Mouse (Mus musculus) liver, embryonic 13.5 days (tissue): ENCODE results near the gene Nsun2. TPM values are rescaled to one million over a fixed set of nuclear protein-coding genes. Genes with fewer than 3 reads are reported as not detected.

Experiments
- ATAC-seq: fragments of 200-750 bp; cut with Nextera tagmentation; 2 replicates; pipeline ENCODE4 v1.8.0; 2017; ENCODE audit warnings: low read depth, mild to moderate bottlenecking, moderate number of reproducible peaks, moderate library complexity
- DNase-seq: peaks from one replicate; pipeline ENCODE4 v3.0.0; 2022
- H3K27ac ChIP-seq: fragments of 300-500 bp; sonication (generic); 2 replicates; pipeline ENCODE4 v1.5.1; 2015; ENCODE audit warnings: moderate library complexity, mild to moderate bottlenecking, inconsistent platforms
- H3K27me3 ChIP-seq: fragments of 300-500 bp; sonication (generic); 2 replicates; pipeline ENCODE4 v1.6.1; 2015; ENCODE audit warnings: mild to moderate bottlenecking, inconsistent platforms
- H3K36me3 ChIP-seq: fragments of 300-500 bp; sonication (generic); 2 replicates; pipeline ENCODE4 v1.6.1; 2015; ENCODE audit warnings: mild to moderate bottlenecking, inconsistent platforms
- H3K4me1 ChIP-seq: fragments of 300-500 bp; sonication (generic); replicated peaks from 2 replicates; pipeline ENCODE4 v1.6.1; 2015; ENCODE audit warnings: inconsistent platforms
- H3K4me2 ChIP-seq: fragments of 300-500 bp; sonication (generic); 2 replicates; pipeline ENCODE4 v1.6.1; 2015; ENCODE audit warnings: inconsistent platforms, mild to moderate bottlenecking, moderate library complexity
- H3K4me3 ChIP-seq: fragments of 300-500 bp; sonication (generic); replicated peaks from 2 replicates; pipeline ENCODE4 v1.5.1; 2015; ENCODE audit warnings: mild to moderate bottlenecking, inconsistent platforms
- H3K9ac ChIP-seq: fragments of 300-500 bp; sonication (generic); 2 replicates; pipeline ENCODE4 v1.6.1; 2015; ENCODE audit warnings: mild to moderate bottlenecking, inconsistent platforms
- H3K9me3 ChIP-seq: fragments of 300-500 bp; sonication (generic); replicated peaks from 2 replicates; pipeline ENCODE4 v1.6.1; 2016; ENCODE audit warnings: inconsistent platforms
- WGBS: fragments of 180-500 bp; shearing (Covaris S2); methylation state at CpG from one replicate; pipeline ENCODE4 v1.1.7; 2015; ENCODE audit not compliant: insufficient replicate concordance; 5-methylcytosine and 5-hydroxymethylcytosine counted together
- polyA plus RNA-seq: library from polyadenylated mRNA; unstranded; fragments of >200 nt; fragmentation: Nextera tagmentation; extraction: Ambion mirVana; gene quantifications from 2 replicates; pipeline ENCODE4 v1.2.1, GENCODE M21; 2015

The Nsun2 gene
- polyA plus RNA-seq, 1 experiment from 2014 or later, result 136 TPM

DNA sequence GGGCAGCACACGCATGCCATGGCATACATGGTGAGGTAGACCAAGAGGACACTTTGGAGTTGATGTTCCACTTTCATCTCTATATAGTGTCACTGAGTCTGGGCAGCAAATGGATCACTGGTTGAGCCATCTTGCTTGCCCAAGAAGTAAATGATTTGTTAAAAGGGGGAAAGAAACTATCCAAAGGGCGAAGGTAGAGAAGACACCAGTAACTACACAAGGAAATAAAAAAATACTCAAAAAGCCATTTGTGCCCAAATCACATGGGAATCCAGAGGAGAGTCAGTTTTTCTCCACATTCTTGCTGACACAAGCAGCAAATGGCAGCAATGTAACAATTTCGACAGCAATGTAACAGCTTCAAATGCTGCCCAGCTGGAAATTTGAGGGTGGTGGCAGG lies 39.0 kb downstream of the Nsun2 start:
- H3K4me3 ChIP-seq, result no peak overlapping the region
- 62% methylated on average over 3 of the region's 3 CpGs for WGBS

DNA sequence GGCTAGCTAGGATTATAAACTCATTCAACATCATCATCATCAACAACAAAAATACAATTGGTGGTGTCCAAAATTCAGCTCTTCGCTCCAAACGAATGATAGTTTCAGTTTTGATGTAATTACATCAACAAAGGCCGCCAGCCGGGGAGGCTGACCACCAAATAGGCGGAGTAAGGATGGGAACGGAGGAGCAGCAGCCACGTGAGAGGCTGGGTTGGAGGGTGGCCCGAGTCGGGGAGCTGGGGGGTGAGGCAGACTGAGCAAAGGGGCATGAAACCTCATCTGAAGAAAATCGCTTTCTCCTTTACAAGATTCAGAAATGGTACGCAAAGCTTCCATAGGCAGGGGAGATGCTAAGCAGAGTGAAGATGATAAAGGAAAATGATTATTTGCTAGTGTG lies 43.1 kb downstream of the Nsun2 start:
- DNase-seq (no peak), ATAC-seq (no peak)
- Histone ChIP-seq H3K4me3 (no peak overlapping the region), H3K36me3 (no peaks in the 10 kb centered on the region), H3K4me1 (no peaks in the 10 kb centered on the region), H3K27me3 (no peaks in the 10 kb centered on the region), H3K9me3 (no peaks in the 10 kb centered on the region), H3K4me2 (no peak overlapping the region), H3K27ac (no peak overlapping the region), H3K9ac (no peak overlapping the region)
- 63% methylated on average over 11 of the region's 11 CpGs for WGBS

More for the DNA sequence above, 39.0 kb downstream of the Nsun2 start:
- Histone ChIP-seq H3K9me3 (no peaks in the 10 kb centered on the region), H3K27me3 (no peaks in the 10 kb centered on the region), H3K4me1 (no peaks in the 10 kb centered on the region), H3K9ac (no peak overlapping the region), H3K36me3 (no peaks in the 10 kb centered on the region), H3K27ac (no peak overlapping the region), H3K4me2 (no peak overlapping the region)
- no peak for DNase-seq
- no peak for ATAC-seq

DNA sequence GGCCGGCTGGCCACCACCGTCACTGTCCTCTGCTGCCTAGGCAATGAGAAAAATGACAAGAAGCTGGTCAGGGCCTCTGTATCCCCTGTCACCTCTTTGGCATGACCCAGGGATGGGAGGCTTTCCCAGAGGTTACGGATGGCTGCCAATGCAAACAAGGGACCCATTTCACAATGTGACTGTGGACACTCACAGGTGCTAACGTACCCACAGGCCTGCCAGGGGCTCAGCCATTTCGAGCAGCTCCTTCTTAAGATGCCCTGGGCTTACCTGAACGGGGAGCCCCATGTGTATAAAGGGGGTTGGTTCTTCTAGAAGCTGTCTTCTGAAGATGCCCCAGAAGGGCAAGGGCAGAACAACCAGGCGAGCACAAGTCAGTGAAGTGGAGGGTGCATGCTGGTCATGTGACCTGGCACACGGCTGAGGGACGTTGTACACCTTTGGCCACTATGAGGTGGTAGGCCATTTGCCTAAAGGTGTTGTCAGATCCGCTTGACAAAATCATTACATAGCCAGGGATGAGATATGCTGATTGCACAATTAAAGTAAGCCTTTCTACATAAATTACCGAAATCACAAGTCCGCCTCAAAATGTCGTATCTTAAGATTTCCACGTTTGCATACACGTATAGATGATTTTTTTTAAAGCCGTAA lies 43.8 kb downstream of the Nsun2 start:
- H3K4me1 ChIP-seq, result no peaks in the 10 kb centered on the region
- H3K4me2 ChIP-seq, result no peak overlapping the region
- H3K4me3 ChIP-seq, result no peak overlapping the region
- H3K36me3 ChIP-seq, result no peaks in the 10 kb centered on the region
- H3K27me3 ChIP-seq, result no peaks in the 10 kb centered on the region
- ATAC-seq (no peak), DNase-seq (no peak)
- no peak overlapping the region for H3K27ac ChIP-seq
- H3K9me3 ChIP-seq, result no peaks in the 10 kb centered on the region
- no peak overlapping the region for H3K9ac ChIP-seq
- 76% methylated on average over 16 of the region's 16 CpGs for WGBS

- DNase-seq, result no peak
- no peaks in the 10 kb centered on the region for H3K9me3 ChIP-seq
Measured at GRCm38 (mm10) chr13:69582411-69582810, 48.9 kb downstream of the Nsun2 start.

GRCm38 (mm10) chr13:69583591-69583990 lies 50.0 kb downstream of the Nsun2 start:
- Histone ChIP-seq H3K9me3 (no peaks in the 10 kb centered on the region), H3K27ac (no peak overlapping the region), H3K9ac (no peak overlapping the region), H3K4me3 (no peak overlapping the region), H3K27me3 (no peaks in the 10 kb centered on the region), H3K36me3 (no peaks in the 10 kb centered on the region), H3K4me1 (no peaks in the 10 kb centered on the region), H3K4me2 (no peak overlapping the region)
- ATAC-seq (no peak), DNase-seq (no peak)
- WGBS, result 73% methylated on average over 6 of the region's 6 CpGs

More at GRCm38 (mm10) chr13:69582411-69582810, 48.9 kb downstream of the Nsun2 start:
- ATAC-seq, result no peak
- Histone ChIP-seq H3K4me3 (no peak overlapping the region), H3K9ac (no peak overlapping the region), H3K36me3 (no peaks in the 10 kb centered on the region), H3K27ac (no peak overlapping the region), H3K4me1 (no peaks in the 10 kb centered on the region), H3K27me3 (no peaks in the 10 kb centered on the region), H3K4me2 (no peak overlapping the region)
- WGBS, result 78% methylated on average over 6 of the region's 6 CpGs

DNA sequence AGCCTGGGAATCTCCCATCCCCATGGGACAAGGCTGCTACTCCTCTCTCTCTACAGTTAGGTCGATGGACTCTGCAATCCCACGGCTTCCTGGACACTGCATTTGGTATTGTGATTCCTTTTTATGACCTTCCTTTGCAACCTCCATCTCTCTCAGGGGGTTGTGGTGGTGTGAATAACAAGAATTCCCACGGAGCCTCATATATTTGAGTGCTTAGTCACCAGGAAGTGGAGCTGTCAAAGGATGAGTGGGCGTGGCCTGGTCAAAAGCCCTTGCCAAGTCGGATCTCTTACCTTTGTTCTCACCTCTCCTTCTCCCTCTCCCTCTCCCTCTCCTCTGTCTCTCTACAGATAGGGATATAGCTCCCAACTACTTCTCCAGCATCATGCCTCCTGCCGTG lies 52.3 kb downstream of the Nsun2 start:
- ATAC-seq, result no peak
- Histone ChIP-seq H3K9ac (no peak overlapping the region), H3K4me2 (no peak overlapping the region), H3K27ac (no peak overlapping the region), H3K36me3 (no peaks in the 10 kb centered on the region), H3K27me3 (no peaks in the 10 kb centered on the region), H3K9me3 (no peaks in the 10 kb centered on the region), H3K4me3 (no peak overlapping the region), H3K4me1 (no peaks in the 10 kb centered on the region)
- DNase-seq, result no peak
- WGBS, result 31% methylated on average over 6 of the region's 6 CpGs

- ATAC-seq, result no peak
- WGBS, result 58% methylated on average over 10 of the region's 10 CpGs
Measured at GRCm38 (mm10) chr13:69586337-69586736, 52.8 kb downstream of the Nsun2 start.

GRCm38 (mm10) chr13:69587849-69588248 lies 54.3 kb downstream of the Nsun2 start:
- Histone ChIP-seq H3K4me3 (no peak overlapping the region), H3K36me3 (no peaks in the 10 kb centered on the region), H3K27me3 (no peaks in the 10 kb centered on the region), H3K27ac (no peak overlapping the region), H3K4me1 (no peaks in the 10 kb centered on the region), H3K4me2 (no peak overlapping the region), H3K9me3 (no peaks in the 10 kb centered on the region), H3K9ac (no peak overlapping the region)
- no peak for ATAC-seq
- 49% methylated on average over 3 of the region's 3 CpGs for WGBS
- no peak for DNase-seq

More at GRCm38 (mm10) chr13:69586337-69586736, 52.8 kb downstream of the Nsun2 start:
- no peaks in the 10 kb centered on the region for H3K9me3 ChIP-seq
- no peaks in the 10 kb centered on the region for H3K36me3 ChIP-seq
- no peak overlapping the region for H3K9ac ChIP-seq
- no peak for DNase-seq
- no peak overlapping the region for H3K4me3 ChIP-seq
- no peak overlapping the region for H3K4me2 ChIP-seq
- no peaks in the 10 kb centered on the region for H3K27me3 ChIP-seq
- no peak overlapping the region for H3K27ac ChIP-seq
- no peaks in the 10 kb centered on the region for H3K4me1 ChIP-seq

- Histone ChIP-seq H3K27me3 (no peaks in the 10 kb centered on the region), H3K4me3 (no peak overlapping the region), H3K27ac (no peak overlapping the region), H3K9me3 (no peaks in the 10 kb centered on the region), H3K4me1 (no peaks in the 10 kb centered on the region), H3K36me3 (no peaks in the 10 kb centered on the region), H3K9ac (no peak overlapping the region), H3K4me2 (no peak overlapping the region)
- ATAC-seq (no peak), DNase-seq (no peak)
- 69% methylated on average over 6 of the region's 6 CpGs for WGBS
Measured at GRCm38 (mm10) chr13:69588263-69588662, 54.7 kb downstream of the Nsun2 start.

DNA sequence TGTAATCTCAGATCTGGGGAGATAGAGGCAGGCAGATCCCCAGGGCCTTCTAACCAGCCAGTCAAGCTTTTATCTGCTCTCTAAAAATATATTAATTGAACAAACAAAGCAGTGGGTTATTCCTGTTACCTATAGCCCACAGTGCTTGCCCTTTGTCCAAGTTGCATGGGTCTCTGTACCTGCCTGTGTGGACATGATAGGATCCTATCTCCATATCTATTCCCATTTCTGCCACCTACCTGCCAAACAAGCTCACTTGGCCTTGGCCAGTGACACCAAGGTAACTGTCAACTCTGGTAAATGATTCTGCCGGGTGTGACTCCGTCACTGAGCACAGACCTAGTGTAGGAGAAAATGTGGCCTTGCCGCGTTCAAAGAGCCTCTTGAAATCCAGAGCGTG lies 57.8 kb downstream of the Nsun2 start:
- Histone ChIP-seq H3K36me3 (no peaks in the 10 kb centered on the region), H3K27ac (no peak overlapping the region), H3K9ac (no peak overlapping the region), H3K9me3 (no peaks in the 10 kb centered on the region), H3K27me3 (no peaks in the 10 kb centered on the region), H3K4me2 (no peak overlapping the region), H3K4me1 (no peaks in the 10 kb centered on the region), H3K4me3 (no peak overlapping the region)
- DNase-seq, result no peak
- no peak for ATAC-seq
- 80% methylated on average over 5 of the region's 5 CpGs for WGBS

- Histone ChIP-seq H3K4me3 (no peak overlapping the region), H3K4me1 (no peaks in the 10 kb centered on the region), H3K27ac (no peak overlapping the region), H3K9me3 (no peaks in the 10 kb centered on the region), H3K4me2 (no peak overlapping the region), H3K9ac (no peak overlapping the region), H3K36me3 (no peaks in the 10 kb centered on the region), H3K27me3 (no peaks in the 10 kb centered on the region)
- DNase-seq, result no peak
- 68% methylated on average over 8 of the region's 8 CpGs for WGBS
- ATAC-seq, result no peak
Measured at GRCm38 (mm10) chr13:69592226-69592625, 58.7 kb downstream of the Nsun2 start.

DNA sequence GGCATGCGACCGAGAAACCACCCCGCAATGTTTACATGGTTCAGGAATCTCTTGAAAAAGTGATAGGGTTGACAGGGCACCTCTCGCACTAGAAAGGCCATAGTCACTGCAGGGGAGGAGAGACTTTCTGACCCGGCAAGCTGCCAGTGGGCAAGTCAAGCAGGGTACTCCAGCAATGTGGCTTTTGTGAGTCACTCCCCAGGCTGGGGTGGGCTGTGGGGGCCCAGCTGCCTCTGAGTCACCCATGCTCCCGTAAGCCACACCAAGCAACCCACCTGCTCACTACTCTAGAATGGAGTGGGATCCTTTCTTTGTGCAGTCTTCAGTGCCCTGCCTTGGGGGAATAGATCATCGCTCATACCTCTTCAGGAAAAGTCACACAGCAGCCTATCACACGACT lies 59.9 kb downstream of the Nsun2 start:
- H3K27me3 ChIP-seq, result no peaks in the 10 kb centered on the region
- no peaks in the 10 kb centered on the region for H3K4me1 ChIP-seq
- H3K9ac ChIP-seq, result no peak overlapping the region
- DNase-seq, result no peak
- no peaks in the 10 kb centered on the region for H3K9me3 ChIP-seq
- no peaks in the 10 kb centered on the region for H3K36me3 ChIP-seq
- no peak overlapping the region for H3K27ac ChIP-seq
- 60% methylated on average over 8 of the region's 8 CpGs for WGBS
- no peak overlapping the region for H3K4me2 ChIP-seq
- no peak overlapping the region for H3K4me3 ChIP-seq
- ATAC-seq, result no peak
